Mouse (Mus musculus) spleen, adult 12 weeks (tissue): Measurements from ENCODE around the gene Zbtb46.

Source experiments
- DNase-seq: peaks from one replicate; pipeline ENCODE4 v3.0.0; 2022; ENCODE audit warnings: low spot score

Zbtb46 gene

DNA sequence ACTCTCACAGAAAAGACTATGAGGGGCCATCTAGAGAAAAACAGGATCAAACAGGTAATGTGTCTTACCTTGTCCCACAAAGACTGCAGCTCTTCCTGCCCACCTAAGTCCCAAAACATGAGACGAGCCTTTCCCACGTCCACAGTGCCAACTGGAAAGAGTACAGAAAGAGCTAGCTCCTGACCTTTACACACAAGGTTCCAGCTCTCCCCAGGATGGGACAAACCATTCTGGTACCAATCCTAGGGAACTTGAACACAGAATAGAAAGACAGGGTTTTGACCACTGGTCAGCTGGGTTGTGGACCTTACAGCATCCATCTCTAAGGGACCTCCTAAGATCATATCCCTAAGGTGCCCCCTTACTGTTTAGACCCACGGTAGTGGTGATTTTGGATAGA is 95.3 kb downstream of the Zbtb46 start:
- DNase-seq: no peak

DNA sequence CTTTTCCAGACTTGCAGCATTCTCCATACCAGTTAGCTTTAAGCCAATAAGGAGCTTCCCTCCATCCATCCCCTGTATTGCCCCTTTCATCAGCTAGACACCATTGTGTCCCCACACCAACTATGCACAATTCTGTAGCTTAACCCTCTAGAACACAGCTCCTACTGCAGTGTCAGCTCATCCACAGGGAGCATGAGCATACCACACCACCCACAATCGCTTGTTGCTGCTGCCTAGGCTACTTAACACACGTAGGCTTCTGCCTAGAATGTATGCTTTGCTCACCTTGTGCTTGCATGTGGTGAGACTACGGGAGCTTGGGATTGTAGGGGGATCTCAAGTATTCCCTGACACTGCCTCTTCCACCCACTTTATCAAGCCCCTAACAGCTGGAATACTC is 102.4 kb downstream of the Zbtb46 start:
- no peak for DNase-seq

DNA sequence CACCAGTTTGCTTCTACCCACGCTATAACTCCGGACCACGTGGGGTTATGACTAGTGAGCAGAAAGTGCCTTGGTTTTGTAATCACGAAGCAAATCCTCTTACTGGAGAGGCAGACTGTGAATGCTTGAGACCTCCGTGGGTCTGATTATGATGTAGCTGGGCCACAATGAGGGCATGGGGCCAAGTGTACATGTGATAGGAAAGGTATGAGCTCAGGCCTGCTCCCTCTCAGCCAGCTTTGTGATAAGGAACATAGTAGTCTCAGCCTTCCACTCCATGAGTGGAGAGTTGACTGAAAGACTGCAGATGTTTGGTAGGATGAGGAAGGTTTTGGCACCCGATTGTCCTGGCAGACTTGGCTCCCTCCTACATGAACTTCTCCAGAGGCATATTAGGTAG is 116.5 kb downstream of the Zbtb46 start:
- no peak for DNase-seq

DNA sequence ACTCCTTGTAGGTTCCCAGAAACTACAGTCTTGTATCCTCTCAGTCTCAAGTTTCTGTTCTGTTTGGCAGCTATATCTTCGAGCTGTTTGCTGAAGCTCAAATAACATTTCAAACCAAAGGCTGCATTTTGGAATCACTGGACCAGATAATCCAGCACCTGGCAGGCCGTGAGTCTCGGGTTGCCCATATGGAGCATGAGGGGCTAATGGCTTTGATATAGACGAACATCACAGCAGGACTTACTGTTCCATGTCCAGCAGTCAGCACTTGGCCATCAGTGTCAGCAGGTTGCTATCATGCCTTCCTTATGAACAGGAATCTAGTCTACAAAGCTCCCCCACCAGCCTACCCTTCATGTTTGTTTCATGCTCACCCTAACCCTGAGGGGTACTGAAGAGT is 118.8 kb downstream of the Zbtb46 start:
- no peak for DNase-seq
